Comparison of ENCODE assay signal across 19 mouse cellular contexts in the genomic region with DNA sequence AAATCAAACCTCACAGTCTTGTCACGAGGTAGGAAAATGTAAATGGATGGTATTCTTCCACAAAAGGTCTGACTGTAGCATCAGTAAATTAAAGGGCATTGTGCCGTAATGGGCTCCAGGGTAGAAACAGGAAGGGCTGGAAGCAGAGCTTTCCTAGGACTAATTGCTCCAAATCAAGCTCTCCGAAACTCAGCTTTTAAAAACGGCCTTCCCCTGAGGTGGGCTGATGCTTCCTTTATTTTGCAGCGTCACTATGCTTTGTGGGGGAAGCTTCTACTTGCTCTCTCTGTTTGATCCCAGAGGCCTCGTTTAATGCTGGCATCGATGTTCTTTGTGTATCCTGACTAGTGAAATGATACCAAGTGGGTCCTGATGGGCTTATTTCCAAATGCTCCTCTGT.
DNase-seq lines count a peak whose midpoint lies in the region; ATAC-seq and TF ChIP-seq lines count a peak whose summit lies in the region.
"Had no signal": no experiment of that assay in that cellular context is flagged by ENCODE, and none has a peak within 500 bp of the region (broad histone marks: within the 10 kb centered on the region; RNA-seq: fewer than 3 reads in every experiment).

No protein-coding gene starts in this region.

- no peak for TF ChIP-seq CTCF in brain, embryonic 14.5 days (IDR thresholded peaks at IDR 0.05; ENCODE audit: borderline replicate concordance, extremely low read depth, insufficient read depth, insufficient read length)

- H3K27me3 ChIP-seq in hindbrain, embryonic 14.5 days (ENCODE audit: control insufficient read depth, insufficient read depth, low read length) = no peaks in the 10 kb centered on the region
- H3K27me3 ChIP-seq in hindbrain, embryonic 11.5 days (ENCODE audit: control insufficient read depth, insufficient read depth, low read length) = no peaks in the 10 kb centered on the region
- no peaks in the 10 kb centered on the region for H3K27me3 ChIP-seq in hindbrain, embryonic 15.5 days
- no peaks in the 10 kb centered on the region for H3K27me3 ChIP-seq in neural tube, embryonic 14.5 days (ENCODE audit: control insufficient read depth, insufficient read depth, low read length)
- H3K27me3 ChIP-seq in heart, embryonic 10.5 days (ENCODE audit: insufficient read depth, poor library complexity, severe bottlenecking) = 0 out of 2 replicates have a peak, but pooled peaks cover 4% of the 10 kb centered on the region
- H3K27me3 ChIP-seq: heart, embryonic 12.5 days; kidney, embryonic 15.5 days had no signal

- no peaks in the 10 kb centered on the region for H3K36me3 ChIP-seq in hindbrain, embryonic 14.5 days (replicated peaks; ENCODE audit: control insufficient read depth, insufficient read depth)
- H3K36me3 ChIP-seq in hindbrain, embryonic 11.5 days (ENCODE audit: control insufficient read depth, insufficient read depth, low read length) = no peaks in the 10 kb centered on the region
- no peaks in the 10 kb centered on the region for H3K36me3 ChIP-seq in hindbrain, embryonic 15.5 days
- H3K36me3 ChIP-seq in neural tube, embryonic 14.5 days (ENCODE audit: control insufficient read depth, insufficient read depth, low read length) = no peaks in the 10 kb centered on the region
- no peaks in the 10 kb centered on the region for H3K36me3 ChIP-seq in heart, embryonic 10.5 days
- H3K36me3 ChIP-seq: heart, embryonic 12.5 days; kidney, embryonic 15.5 days; limb, embryonic 10.5 days; liver, embryonic 12.5 days had no signal

- peaks cover 49% of the 10 kb centered on the region for H3K4me1 ChIP-seq in hindbrain, embryonic 14.5 days (replicated peaks; ENCODE audit: control insufficient read depth, insufficient read depth, low read length)
- H3K4me1 ChIP-seq in hindbrain, embryonic 11.5 days (replicated peaks; ENCODE audit: control insufficient read depth, insufficient read depth, low read length) = peaks cover 10% of the 10 kb centered on the region
- peaks cover 44% of the 10 kb centered on the region for H3K4me1 ChIP-seq in hindbrain, embryonic 15.5 days (replicated peaks)
- H3K4me1 ChIP-seq in neural tube, embryonic 14.5 days (ENCODE audit: control insufficient read depth, insufficient read depth, low read length) = peaks cover 31% of the 10 kb centered on the region
- H3K4me1 ChIP-seq in heart, embryonic 10.5 days = peaks cover 24% of the 10 kb centered on the region

- TF ChIP-seq POLR2A in brain, embryonic 14.5 days (IDR thresholded peaks at IDR 0.05; ENCODE audit: borderline replicate concordance, extremely low read depth, insufficient read depth, insufficient read length, poor library complexity, severe bottlenecking) = no peak

- H3K9me3 ChIP-seq in hindbrain, embryonic 14.5 days (ENCODE audit: control insufficient read depth, low read length) = no peaks in the 10 kb centered on the region
- H3K9me3 ChIP-seq in hindbrain, embryonic 11.5 days (ENCODE audit: control insufficient read depth, low read length) = no peaks in the 10 kb centered on the region
- H3K9me3 ChIP-seq in hindbrain, embryonic 15.5 days = no peaks in the 10 kb centered on the region
- H3K9me3 ChIP-seq in neural tube, embryonic 14.5 days (ENCODE audit: control insufficient read depth, low read length) = no peaks in the 10 kb centered on the region
- no peaks in the 10 kb centered on the region for H3K9me3 ChIP-seq in heart, embryonic 10.5 days
- H3K9me3 ChIP-seq: heart, embryonic 12.5 days; kidney, embryonic 15.5 days; limb, embryonic 10.5 days; liver, embryonic 12.5 days had no signal

- H3K4me3 ChIP-seq in hindbrain, embryonic 14.5 days (replicated peaks; ENCODE audit: low read length) = no peak overlapping the region
- no peak overlapping the region for H3K4me3 ChIP-seq in hindbrain, embryonic 11.5 days (ENCODE audit: low read depth, low read length)
- no peak overlapping the region for H3K4me3 ChIP-seq in hindbrain, embryonic 15.5 days
- H3K4me3 ChIP-seq in neural tube, embryonic 14.5 days (ENCODE audit: low read depth, low read length) = no peak overlapping the region
- H3K4me3 ChIP-seq in heart, embryonic 10.5 days = no peak overlapping the region
- H3K4me3 ChIP-seq: heart, embryonic 12.5 days; kidney, embryonic 15.5 days; limb, embryonic 10.5 days; liver, embryonic 12.5 days had no signal

- H3K4me2 ChIP-seq in hindbrain, embryonic 14.5 days (replicated peaks) = no peak overlapping the region
- H3K4me2 ChIP-seq in hindbrain, embryonic 11.5 days (replicated peaks; ENCODE audit: low read depth, low read length) = no peak overlapping the region
- H3K4me2 ChIP-seq in hindbrain, embryonic 15.5 days = no peak overlapping the region
- H3K4me2 ChIP-seq in neural tube, embryonic 14.5 days (ENCODE audit: low read depth, low read length) = no peak overlapping the region
- H3K4me2 ChIP-seq: heart, embryonic 12.5 days; kidney, embryonic 15.5 days; liver, embryonic 12.5 days; lung, embryonic 14.5 days had no signal

- DNase-seq in hindbrain, embryonic 14.5 days (ENCODE audit: low spot score) = no peak
- no peak for DNase-seq in hindbrain, embryonic 11.5 days (ENCODE audit: low spot score)
- peak; percentile 69 for DNase-seq in brain, embryonic 14.5 days (ENCODE audit: low read depth)
- DNase-seq in kidney, postnatal 36 days = no peak
- DNase-seq in heart, embryonic 10.5 days (ENCODE audit: low spot score) = no peak
- DNase-seq: adrenal gland, postnatal 36 days; B cell, adult 2 months; gastrocnemius, postnatal 36 days; lung, embryonic 14.5 days; thymus, postnatal 4 days had no signal

- H3K9ac ChIP-seq in hindbrain, embryonic 14.5 days = no peak overlapping the region
- no peak overlapping the region for H3K9ac ChIP-seq in hindbrain, embryonic 11.5 days (ENCODE audit: low read depth, low read length)
- no peak overlapping the region for H3K9ac ChIP-seq in hindbrain, embryonic 15.5 days
- H3K9ac ChIP-seq in neural tube, embryonic 14.5 days (replicated peaks; ENCODE audit: low read depth, low read length) = no peak overlapping the region
- H3K9ac ChIP-seq: heart, embryonic 12.5 days; kidney, embryonic 15.5 days; liver, embryonic 12.5 days; lung, embryonic 14.5 days had no signal

- peak overlapping the region; percentile 66 for H3K27ac ChIP-seq in hindbrain, embryonic 14.5 days
- H3K27ac ChIP-seq in hindbrain, embryonic 11.5 days (ENCODE audit: low read depth, low read length) = no peak overlapping the region
- H3K27ac ChIP-seq in hindbrain, embryonic 15.5 days (replicated peaks) = peak overlapping the region; percentile 43; the same call in 1 of the 2 replicates
- H3K27ac ChIP-seq in neural tube, embryonic 14.5 days (ENCODE audit: low read depth, low read length) = peak overlapping the region; percentile 18; the same call in 1 of the 2 replicates
- H3K27ac ChIP-seq in heart, embryonic 10.5 days = no peak overlapping the region
- H3K27ac ChIP-seq: kidney, embryonic 15.5 days; limb, embryonic 10.5 days; liver, embryonic 12.5 days; macrophage; stomach, postnatal 0 days had no signal

- WGBS in hindbrain, embryonic 14.5 days = 37% methylated on average over 7 of the region's 7 CpGs
- WGBS in hindbrain, embryonic 11.5 days = 66% methylated on average over 7 of the region's 7 CpGs
- WGBS in hindbrain, embryonic 15.5 days = 34% methylated on average over 7 of the region's 7 CpGs
- WGBS in neural tube, embryonic 14.5 days = 28% methylated on average over 7 of the region's 7 CpGs
- 72% methylated on average over 7 of the region's 7 CpGs for WGBS in heart, embryonic 10.5 days

- ATAC-seq in hindbrain, embryonic 14.5 days (ENCODE audit: low FRiP score) = no peak
- ATAC-seq in hindbrain, embryonic 11.5 days (ENCODE audit: low FRiP score) = no peak
- ATAC-seq in hindbrain, embryonic 15.5 days (ENCODE audit: low FRiP score, low read depth) = no peak
- no peak for ATAC-seq in neural tube, embryonic 14.5 days (ENCODE audit: low read depth)
- ATAC-seq: intestine, embryonic 16.5 days; liver, embryonic 12.5 days had no signal

Comparison
In these comparisons a context has a peak if more than half of its experiments do, and no peak if none do; other contexts are left out.
1. H3K27ac ChIP-seq: peak in hindbrain, embryonic 14.5 days (single experiment), hindbrain, embryonic 15.5 days (single experiment) and neural tube, embryonic 14.5 days (single experiment); none in hindbrain, embryonic 11.5 days (single experiment) and heart, embryonic 10.5 days (single experiment).